Mouse (Mus musculus) olfactory bulb, adult 2 months (tissue): Measurements from ENCODE around the gene G0s2. TPM values are rescaled to one million over a fixed set of nuclear protein-coding genes. Genes with fewer than 3 reads are reported as not detected.

Experiments
- H3K27ac ChIP-seq: fragments of 200-500 bp; 2 replicates; pipeline ENCODE4 v1.5.1; 2012; ENCODE audit warnings: low read depth, low read length; ENCODE audit not compliant: insufficient read depth
- H3K4me1 ChIP-seq: fragments of 200-500 bp; 2 replicates; pipeline ENCODE4 v1.6.1; 2012; ENCODE audit warnings: low read length; ENCODE audit not compliant: control insufficient read depth, insufficient read depth
- H3K4me3 ChIP-seq: fragments of 200-500 bp; 2 replicates; pipeline ENCODE4 v1.5.1; 2012; ENCODE audit warnings: mild to moderate bottlenecking, low read depth, low read length, moderate library complexity; ENCODE audit not compliant: insufficient read depth
- CTCF ChIP-seq: fragments of 200-500 bp; IDR thresholded peaks from 2 replicates; pipeline ENCODE4 v1.5.1; 2012; ENCODE audit warnings: low read depth, mild to moderate bottlenecking, low read length, moderate library complexity; ENCODE audit not compliant: insufficient read depth
- POLR2A ChIP-seq: fragments of 200-500 bp; IDR thresholded peaks from 2 replicates; pipeline ENCODE4 v1.6.1; 2012; ENCODE audit warnings: mild to moderate bottlenecking, low read depth, low read length, moderate library complexity; ENCODE audit not compliant: insufficient read depth
- WGBS: fragments of 180-500 bp; shearing (Covaris S2); methylation state at CpG from one replicate; pipeline ENCODE4 v1.1.7; 2018; 5-methylcytosine and 5-hydroxymethylcytosine counted together
- polyA plus RNA-seq: library from polyadenylated mRNA; stranded (reverse); fragments of >200 nt; gene quantifications from 2 replicates; pipeline ENCODE4 v1.2.4, GENCODE M21; 2012; ENCODE audit warnings: low replicate concordance; ENCODE audit not compliant: missing spikeins, insufficient read depth, insufficient read length

Gene G0s2
- polyA plus RNA-seq, 1 experiment: not detected

GRCm38 (mm10) chr1:193243571-193244193, 29.3 kb downstream of the G0s2 start:
- TF ChIP-seq CTCF (no peak), POLR2A (no peak)
- Histone ChIP-seq H3K27ac (peak overlapping the region; percentile 82), H3K4me3 (no peak overlapping the region), H3K4me1 (peaks cover 12% of the 10 kb centered on the region)
- WGBS: 21% methylated on average over 10 of the region's 10 CpGs

GRCm38 (mm10) chr1:193242863-193243262, 30.2 kb downstream of the G0s2 start:
- H3K4me3 ChIP-seq: no peak overlapping the region
- peaks cover 12% of the 10 kb centered on the region for H3K4me1 ChIP-seq
- H3K27ac ChIP-seq: peak overlapping the region; percentile 82
- WGBS: 52% methylated on average over 4 of the region's 4 CpGs
- TF ChIP-seq CTCF: no peak

GRCm38 (mm10) chr1:193242238-193242637, 30.8 kb downstream of the G0s2 start:
- H3K27ac ChIP-seq: peak overlapping the region; percentile 32; the same call in 1 of the 2 replicates
- peaks cover 12% of the 10 kb centered on the region for H3K4me1 ChIP-seq
- no peak for TF ChIP-seq CTCF
- TF ChIP-seq POLR2A: no peak
- 31% methylated on average over 8 of the region's 8 CpGs for WGBS
- H3K4me3 ChIP-seq: no peak overlapping the region

DNA sequence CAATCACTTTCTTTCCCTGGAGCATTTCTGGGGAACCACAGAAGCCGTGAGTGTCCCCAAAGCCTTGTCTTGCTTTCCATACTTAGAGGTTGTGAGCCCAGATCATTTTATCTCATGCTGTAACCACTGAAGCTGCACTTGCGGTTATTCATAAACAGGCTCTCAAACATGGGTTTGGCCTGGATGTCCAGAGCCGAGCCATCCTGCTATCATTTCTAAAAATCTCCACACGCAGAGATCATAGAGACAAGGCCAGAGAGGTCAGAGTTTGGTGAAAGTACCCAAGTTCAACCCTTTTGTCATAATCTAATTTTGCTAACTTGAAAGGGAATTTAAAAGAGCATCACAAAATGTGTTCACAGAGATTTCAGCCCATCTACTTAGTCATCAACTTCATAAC, 31.6 kb downstream of the G0s2 start:
- Histone ChIP-seq H3K4me3 (no peak overlapping the region), H3K4me1 (peaks cover 12% of the 10 kb centered on the region), H3K27ac (no peak overlapping the region)
- TF ChIP-seq POLR2A: no peak
- TF ChIP-seq CTCF: no peak
- 95% methylated on average over 4 of the region's 4 CpGs for WGBS

GRCm38 (mm10) chr1:193238426-193238825, 34.6 kb downstream of the G0s2 start:
- Histone ChIP-seq H3K4me3 (no peak overlapping the region), H3K27ac (no peak overlapping the region), H3K4me1 (peaks cover 10% of the 10 kb centered on the region)
- 58% methylated on average over 4 of the region's 4 CpGs for WGBS
- no peak for TF ChIP-seq POLR2A
- TF ChIP-seq CTCF: no peak

- H3K4me1 ChIP-seq: no peaks in the 10 kb centered on the region; the same call in 1 of the 2 replicates
- no peak overlapping the region for H3K4me3 ChIP-seq
- no peak for TF ChIP-seq CTCF
- no peak overlapping the region for H3K27ac ChIP-seq
- WGBS: 91% methylated on average over 7 of the region's 7 CpGs
Measured at GRCm38 (mm10) chr1:193234930-193235329, 38.1 kb downstream of the G0s2 start.

- TF ChIP-seq CTCF (no peak), POLR2A (no peak)
Measured at GRCm38 (mm10) chr1:193234130-193234645, 38.8 kb downstream of the G0s2 start.

GRCm38 (mm10) chr1:193232732-193233131, 40.3 kb downstream of the G0s2 start:
- TF ChIP-seq POLR2A (no peak), CTCF (no peak)
- Histone ChIP-seq H3K27ac (no peak overlapping the region), H3K4me1 (no peaks in the 10 kb centered on the region), H3K4me3 (no peak overlapping the region)
- WGBS: 93% methylated on average over 2 of the region's 2 CpGs

More at GRCm38 (mm10) chr1:193234130-193234645, 38.8 kb downstream of the G0s2 start:
- Histone ChIP-seq H3K27ac (no peak overlapping the region), H3K4me3 (no peak overlapping the region), H3K4me1 (no peaks in the 10 kb centered on the region; the same call in 1 of the 2 replicates)
- WGBS: 97% methylated on average over 2 of the region's 2 CpGs

- WGBS: 86% methylated on average over 5 of the region's 5 CpGs
- TF ChIP-seq POLR2A (no peak), CTCF (no peak)
- Histone ChIP-seq H3K4me1 (no peaks in the 10 kb centered on the region; the same call in 1 of the 2 replicates), H3K27ac (no peak overlapping the region), H3K4me3 (no peak overlapping the region)
Measured at GRCm38 (mm10) chr1:193230935-193231334, 42.1 kb downstream of the G0s2 start.
